Mouse (Mus musculus): ENCODE measurements around the gene Aebp2. TPM values are rescaled to one million over a fixed set of nuclear protein-coding genes. Genes with fewer than 3 reads are reported as not detected.
"Not testable (repeated sequence)": the region's sequence is repeated elsewhere in the genome, so short reads cannot be mapped to it uniquely, and the experiment has no call there.

The Aebp2 gene
- polyA plus RNA-seq, 1 experiment from 2014 or later: 12.4 TPM

GRCm38 (mm10) chr6:140591331-140591730 is 31.1 kb upstream of the Aebp2 start:
- Histone ChIP-seq H3K27ac (ENCODE audit: low read depth, low read length) (no peak overlapping the region), H3K4me1 (ENCODE audit: control insufficient read depth, insufficient read depth, low read length) (0 out of 2 replicates have a peak, but pooled peaks cover 3% of the 10 kb centered on the region), H3K27me3 (ENCODE audit: control insufficient read depth, insufficient read depth, low read length) (no peaks in the 10 kb centered on the region), H3K9me3 (replicated peaks; ENCODE audit: control insufficient read depth, low read length) (no peaks in the 10 kb centered on the region), H3K9ac (ENCODE audit: low read depth, low read length) (no peak overlapping the region), H3K4me2 (no peak overlapping the region), H3K4me3 (ENCODE audit: low read depth, low read length) (no peak overlapping the region), H3K36me3 (ENCODE audit: control insufficient read depth, insufficient read depth, low read length) (peaks cover 16% of the 10 kb centered on the region)
- ATAC-seq (replicated peaks; ENCODE audit: insufficient number of reproducible peaks, low FRiP score, low TSS enrichment): no peak
- 85% methylated on average over 5 of the region's 5 CpGs for WGBS (ENCODE audit: insufficient replicate concordance)

GRCm38 (mm10) chr6:140592713-140593112 is 29.8 kb upstream of the Aebp2 start:
- Histone ChIP-seq H3K4me3 (ENCODE audit: low read depth, low read length) (no peak overlapping the region), H3K9ac (ENCODE audit: low read depth, low read length) (no peak overlapping the region), H3K27me3 (ENCODE audit: control insufficient read depth, insufficient read depth, low read length) (no peaks in the 10 kb centered on the region), H3K36me3 (ENCODE audit: control insufficient read depth, insufficient read depth, low read length) (peaks cover 13% of the 10 kb centered on the region), H3K4me2 (no peak overlapping the region), H3K27ac (ENCODE audit: low read depth, low read length) (no peak overlapping the region), H3K9me3 (replicated peaks; ENCODE audit: control insufficient read depth, low read length) (no peaks in the 10 kb centered on the region), H3K4me1 (ENCODE audit: control insufficient read depth, insufficient read depth, low read length) (0 out of 2 replicates have a peak, but pooled peaks cover 3% of the 10 kb centered on the region)
- no peak for ATAC-seq (replicated peaks; ENCODE audit: insufficient number of reproducible peaks, low FRiP score, low TSS enrichment)
- 91% methylated on average over 8 of the region's 8 CpGs for WGBS (ENCODE audit: insufficient replicate concordance)

DNA sequence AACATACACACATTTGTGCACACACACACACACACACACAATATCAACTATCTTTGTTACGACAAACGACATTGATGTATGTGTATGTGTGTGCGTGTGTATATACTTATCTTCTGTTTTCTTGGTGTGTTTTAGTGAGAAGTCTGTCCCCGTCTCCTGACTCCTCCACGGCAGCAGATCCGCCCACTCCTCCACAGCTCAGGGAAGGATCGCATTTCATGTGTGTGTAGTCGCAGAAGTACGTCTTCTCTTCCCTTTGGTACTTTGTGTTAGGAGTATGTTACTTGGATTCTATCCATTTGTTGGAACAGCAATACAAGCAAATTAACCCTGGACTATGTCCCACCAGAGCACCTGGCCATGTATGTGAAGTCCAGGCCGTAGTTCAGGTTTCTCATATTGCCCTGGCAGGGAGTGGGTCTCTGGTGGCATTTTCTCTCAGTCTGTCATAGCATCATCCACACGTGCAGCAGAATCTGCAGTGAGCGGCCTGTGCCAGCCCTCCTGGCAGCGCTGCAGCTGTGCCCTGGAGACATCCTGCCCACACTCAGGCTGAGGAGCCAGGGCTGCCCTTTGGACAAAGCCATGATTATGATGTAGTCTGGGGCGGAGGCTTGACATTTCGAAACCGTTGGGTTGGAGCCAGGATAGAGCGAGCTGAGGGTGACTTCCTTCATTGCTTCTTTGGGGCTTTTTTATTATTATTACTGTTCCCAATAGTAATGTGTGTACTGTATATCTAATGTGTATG is 28.9 kb upstream of the Aebp2 start:
- H3K27ac ChIP-seq (ENCODE audit: low read depth, low read length): no peak overlapping the region
- WGBS (ENCODE audit: insufficient replicate concordance): 85% methylated on average over 17 of the region's 17 CpGs
- H3K27me3 ChIP-seq (ENCODE audit: control insufficient read depth, insufficient read depth, low read length): no peaks in the 10 kb centered on the region
- H3K4me3 ChIP-seq (ENCODE audit: low read depth, low read length): no peak overlapping the region
- H3K4me1 ChIP-seq (ENCODE audit: control insufficient read depth, insufficient read depth, low read length): 0 out of 2 replicates have a peak, but pooled peaks cover 3% of the 10 kb centered on the region
- no peak for ATAC-seq (replicated peaks; ENCODE audit: insufficient number of reproducible peaks, low FRiP score, low TSS enrichment)
- no peak overlapping the region for H3K9ac ChIP-seq (ENCODE audit: low read depth, low read length)
- H3K36me3 ChIP-seq (ENCODE audit: control insufficient read depth, insufficient read depth, low read length): peaks cover 10% of the 10 kb centered on the region
- no peak overlapping the region for H3K4me2 ChIP-seq
- H3K9me3 ChIP-seq (replicated peaks; ENCODE audit: control insufficient read depth, low read length): no peaks in the 10 kb centered on the region

GRCm38 (mm10) chr6:140595551-140595950 is 26.9 kb upstream of the Aebp2 start:
- H3K9ac ChIP-seq (ENCODE audit: low read depth, low read length); H3K36me3 ChIP-seq (ENCODE audit: control insufficient read depth, insufficient read depth, low read length); H3K27me3 ChIP-seq (ENCODE audit: control insufficient read depth, insufficient read depth, low read length); H3K9me3 ChIP-seq (replicated peaks; ENCODE audit: control insufficient read depth, low read length); H3K4me3 ChIP-seq (ENCODE audit: low read depth, low read length); H3K4me1 ChIP-seq (ENCODE audit: control insufficient read depth, insufficient read depth, low read length); ATAC-seq (replicated peaks; ENCODE audit: insufficient number of reproducible peaks, low FRiP score, low TSS enrichment); H3K27ac ChIP-seq (ENCODE audit: low read depth, low read length); H3K4me2 ChIP-seq: not testable (repeated sequence)
- 90% methylated on average over 6 of the region's 6 CpGs for WGBS (ENCODE audit: insufficient replicate concordance)

- H3K36me3 ChIP-seq (ENCODE audit: control insufficient read depth, insufficient read depth, low read length): peaks cover 3% of the 10 kb centered on the region; the same call in 1 of the 2 replicates
- ATAC-seq (replicated peaks; ENCODE audit: insufficient number of reproducible peaks, low FRiP score, low TSS enrichment): no peak
- WGBS (ENCODE audit: insufficient replicate concordance): 90% methylated on average over 15 of the region's 15 CpGs
- no peak overlapping the region for H3K27ac ChIP-seq (ENCODE audit: low read depth, low read length)
- H3K27me3 ChIP-seq (ENCODE audit: control insufficient read depth, insufficient read depth, low read length): no peaks in the 10 kb centered on the region
- H3K4me2 ChIP-seq: no peak overlapping the region
- 0 out of 2 replicates have a peak, but pooled peaks cover 3% of the 10 kb centered on the region for H3K4me1 ChIP-seq (ENCODE audit: control insufficient read depth, insufficient read depth, low read length)
- no peak overlapping the region for H3K9ac ChIP-seq (ENCODE audit: low read depth, low read length)
- no peak overlapping the region for H3K4me3 ChIP-seq (ENCODE audit: low read depth, low read length)
- no peaks in the 10 kb centered on the region for H3K9me3 ChIP-seq (replicated peaks; ENCODE audit: control insufficient read depth, low read length)
Measured at GRCm38 (mm10) chr6:140597381-140598329, 24.8 kb upstream of the Aebp2 start.

- ATAC-seq (replicated peaks; ENCODE audit: insufficient number of reproducible peaks, low FRiP score, low TSS enrichment): no peak
- Histone ChIP-seq H3K4me3 (ENCODE audit: low read depth, low read length) (no peak overlapping the region), H3K4me1 (ENCODE audit: control insufficient read depth, insufficient read depth, low read length) (0 out of 2 replicates have a peak, but pooled peaks cover 3% of the 10 kb centered on the region), H3K27ac (ENCODE audit: low read depth, low read length) (no peak overlapping the region), H3K9ac (ENCODE audit: low read depth, low read length) (no peak overlapping the region), H3K36me3 (ENCODE audit: control insufficient read depth, insufficient read depth, low read length) (peaks cover 2% of the 10 kb centered on the region; the same call in 1 of the 2 replicates), H3K4me2 (no peak overlapping the region), H3K9me3 (replicated peaks; ENCODE audit: control insufficient read depth, low read length) (no peaks in the 10 kb centered on the region), H3K27me3 (ENCODE audit: control insufficient read depth, insufficient read depth, low read length) (no peaks in the 10 kb centered on the region)
- 86% methylated on average over 9 of the region's 9 CpGs for WGBS (ENCODE audit: insufficient replicate concordance)
Measured at GRCm38 (mm10) chr6:140598516-140598915, 23.9 kb upstream of the Aebp2 start.

- Histone ChIP-seq H3K27ac (ENCODE audit: low read depth, low read length) (no peak overlapping the region), H3K36me3 (ENCODE audit: control insufficient read depth, insufficient read depth, low read length) (peaks cover 2% of the 10 kb centered on the region; the same call in 1 of the 2 replicates), H3K27me3 (ENCODE audit: control insufficient read depth, insufficient read depth, low read length) (no peaks in the 10 kb centered on the region), H3K9ac (ENCODE audit: low read depth, low read length) (no peak overlapping the region), H3K4me3 (ENCODE audit: low read depth, low read length) (no peak overlapping the region), H3K4me1 (ENCODE audit: control insufficient read depth, insufficient read depth, low read length) (0 out of 2 replicates have a peak, but pooled peaks cover 3% of the 10 kb centered on the region), H3K4me2 (no peak overlapping the region), H3K9me3 (replicated peaks; ENCODE audit: control insufficient read depth, low read length) (no peaks in the 10 kb centered on the region)
- 82% methylated on average over 5 of the region's 5 CpGs for WGBS (ENCODE audit: insufficient replicate concordance)
- no peak for ATAC-seq (replicated peaks; ENCODE audit: insufficient number of reproducible peaks, low FRiP score, low TSS enrichment)
Measured at GRCm38 (mm10) chr6:140599337-140599736, 23.1 kb upstream of the Aebp2 start.

DNA sequence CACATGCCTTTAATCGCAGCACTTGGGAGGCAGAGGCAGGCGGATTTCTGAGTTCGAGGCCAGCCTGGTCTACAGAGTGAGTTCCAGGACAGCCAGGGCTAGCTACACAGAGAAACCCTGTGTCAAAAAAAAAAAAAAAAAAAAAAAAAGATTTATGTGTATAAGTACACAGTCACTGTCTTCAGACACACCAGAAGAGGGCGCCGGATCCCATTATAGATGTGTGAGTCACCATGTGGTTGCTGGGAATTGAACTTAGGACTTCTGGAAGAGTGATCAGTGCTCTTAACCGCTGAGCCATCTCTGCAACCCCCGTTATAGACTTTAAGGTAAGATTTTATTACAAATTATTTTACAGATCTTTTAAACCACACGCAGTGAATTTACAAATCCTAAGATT is 21.8 kb upstream of the Aebp2 start:
- ATAC-seq (replicated peaks; ENCODE audit: insufficient number of reproducible peaks, low FRiP score, low TSS enrichment); H3K27ac ChIP-seq (ENCODE audit: low read depth, low read length); H3K9me3 ChIP-seq (replicated peaks; ENCODE audit: control insufficient read depth, low read length); H3K36me3 ChIP-seq (ENCODE audit: control insufficient read depth, insufficient read depth, low read length); H3K27me3 ChIP-seq (ENCODE audit: control insufficient read depth, insufficient read depth, low read length); H3K4me1 ChIP-seq (ENCODE audit: control insufficient read depth, insufficient read depth, low read length); H3K4me2 ChIP-seq; H3K4me3 ChIP-seq (ENCODE audit: low read depth, low read length); H3K9ac ChIP-seq (ENCODE audit: low read depth, low read length): not testable (repeated sequence)
- 86% methylated on average over 8 of the region's 8 CpGs for WGBS (ENCODE audit: insufficient replicate concordance)

Data from heart, embryonic 11.5 days (tissue).